Mouse (Mus musculus): Measurements from ENCODE around the gene Slc25a43.
A peak's percentile ranks its signal among the peaks of the same experiment; 100 is the strongest.
"Not testable (repeated sequence)": the region's sequence is repeated elsewhere in the genome, so short reads cannot be mapped to it uniquely, and the experiment has no call there.

Gene Slc25a43

DNA sequence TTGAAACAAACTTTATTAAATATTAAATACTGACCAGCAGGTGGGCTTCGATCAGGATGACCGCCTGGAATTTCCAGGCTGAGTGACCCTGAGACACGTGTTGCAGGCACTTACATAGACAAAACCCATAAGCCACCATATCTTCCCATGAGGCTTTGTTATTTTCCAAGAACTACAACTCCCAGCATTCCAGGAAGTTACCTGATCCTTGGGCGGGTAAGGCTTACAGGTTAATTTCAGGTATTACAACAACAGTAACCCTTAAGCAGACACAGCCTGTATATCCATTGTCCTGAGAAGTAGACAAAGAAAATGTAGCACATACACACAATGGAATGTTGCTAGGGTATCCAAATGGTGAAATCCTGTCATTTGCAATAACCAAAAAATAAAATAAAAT lies 45.9 kb downstream of the Slc25a43 start:
- no peak for DNase-seq (ENCODE audit: low spot score)

DNA sequence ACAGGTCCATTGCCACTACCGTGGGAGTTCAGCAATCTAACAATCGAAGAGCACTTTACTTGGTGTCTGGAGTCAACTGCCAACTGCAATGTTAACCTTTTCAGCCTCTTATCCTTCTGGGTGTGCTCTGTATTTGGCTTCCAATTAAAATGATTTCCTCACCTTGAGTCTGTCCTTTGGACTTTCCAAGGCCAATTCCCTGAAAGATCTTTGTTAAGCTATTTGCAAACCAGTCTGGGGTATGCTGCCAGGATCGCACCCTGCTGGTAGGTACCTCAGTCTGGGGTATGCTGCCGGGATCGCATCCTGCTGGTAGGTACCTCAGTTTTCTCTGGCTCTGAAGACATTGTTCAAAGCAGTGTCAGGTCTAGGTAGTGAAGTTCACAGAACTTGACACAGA lies 51.1 kb downstream of the Slc25a43 start:
- no peak for DNase-seq (ENCODE audit: low spot score)

DNA sequence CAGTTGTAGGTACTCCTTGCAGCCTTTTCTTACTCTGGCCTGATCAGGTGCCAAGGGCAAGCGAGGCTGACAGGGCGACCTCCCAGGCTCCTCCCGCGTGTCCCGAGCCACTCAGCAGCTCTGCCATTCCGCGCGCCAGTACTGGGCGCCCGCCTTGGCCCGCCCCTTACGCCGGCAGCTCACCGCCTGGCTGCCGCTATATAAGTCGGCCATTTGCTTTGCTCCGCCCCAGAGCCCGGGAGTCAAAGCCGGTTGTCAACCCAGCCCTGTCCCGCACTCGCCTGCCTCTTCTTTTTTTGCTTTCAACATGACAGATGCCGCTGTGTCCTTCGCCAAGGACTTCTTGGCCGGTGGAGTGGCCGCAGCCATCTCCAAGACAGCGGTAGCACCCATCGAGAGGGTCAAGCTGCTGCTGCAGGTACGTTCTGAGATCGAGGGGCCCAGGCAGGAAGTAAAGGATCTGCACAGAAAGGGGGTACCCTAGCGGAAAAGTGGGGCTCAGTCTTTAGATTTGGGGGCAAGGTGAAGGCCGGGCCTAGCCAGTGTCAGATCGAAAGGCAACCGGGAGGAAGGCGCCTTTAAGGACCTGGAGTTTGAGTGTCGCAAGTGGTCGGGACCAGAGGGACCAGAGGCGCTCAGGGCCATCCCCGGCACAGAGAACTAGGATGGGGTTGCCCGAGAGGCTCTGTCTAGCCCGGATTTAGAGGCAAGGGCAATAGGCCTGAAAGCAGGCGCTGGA lies 52.1 kb downstream of the Slc25a43 start, which contains the start of gene Slc25a5:
TSS of gene Slc25a5 (plus strand) at position 228 of the 739 bp plus-strand sequence.
- peak; percentile 25 for DNase-seq (ENCODE audit: low spot score)

DNA sequence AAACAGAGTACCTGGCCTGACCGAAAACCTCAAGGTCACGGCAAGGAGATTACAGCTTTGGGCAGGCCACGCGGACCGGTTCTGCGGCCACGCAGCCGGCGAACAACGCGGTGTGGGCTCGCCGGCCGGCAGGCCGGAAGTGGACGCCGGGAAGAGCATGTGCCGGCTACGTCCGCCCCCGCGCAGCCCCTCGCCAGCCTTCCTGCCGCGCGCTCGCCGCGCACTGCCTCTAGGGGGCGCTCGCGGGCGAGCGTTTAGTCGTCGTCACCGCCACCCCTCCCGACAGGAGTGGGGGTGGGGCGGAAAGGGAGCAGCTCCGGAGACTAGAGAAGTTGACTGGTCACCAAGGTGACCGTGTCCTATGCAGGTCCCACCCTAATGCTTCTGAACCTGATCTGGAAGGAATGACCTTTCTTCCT lies 52.7 kb downstream of the Slc25a43 start:
- peak; percentile 45 for DNase-seq (ENCODE audit: low spot score)

DNA sequence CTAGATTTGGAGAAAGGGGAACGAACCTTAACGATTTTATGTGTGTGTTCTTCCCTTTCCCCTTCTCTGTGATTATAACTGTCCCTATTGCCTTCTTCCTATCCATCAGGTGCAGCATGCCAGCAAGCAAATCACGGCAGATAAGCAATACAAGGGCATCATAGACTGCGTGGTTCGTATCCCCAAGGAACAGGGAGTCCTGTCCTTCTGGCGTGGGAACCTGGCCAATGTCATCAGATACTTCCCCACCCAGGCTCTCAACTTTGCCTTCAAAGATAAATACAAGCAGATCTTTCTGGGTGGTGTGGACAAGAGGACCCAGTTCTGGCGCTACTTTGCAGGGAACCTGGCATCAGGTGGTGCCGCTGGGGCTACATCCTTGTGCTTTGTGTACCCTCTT lies 53.3 kb downstream of the Slc25a43 start:
- not testable (repeated sequence) for DNase-seq (ENCODE audit: low spot score)

DNA sequence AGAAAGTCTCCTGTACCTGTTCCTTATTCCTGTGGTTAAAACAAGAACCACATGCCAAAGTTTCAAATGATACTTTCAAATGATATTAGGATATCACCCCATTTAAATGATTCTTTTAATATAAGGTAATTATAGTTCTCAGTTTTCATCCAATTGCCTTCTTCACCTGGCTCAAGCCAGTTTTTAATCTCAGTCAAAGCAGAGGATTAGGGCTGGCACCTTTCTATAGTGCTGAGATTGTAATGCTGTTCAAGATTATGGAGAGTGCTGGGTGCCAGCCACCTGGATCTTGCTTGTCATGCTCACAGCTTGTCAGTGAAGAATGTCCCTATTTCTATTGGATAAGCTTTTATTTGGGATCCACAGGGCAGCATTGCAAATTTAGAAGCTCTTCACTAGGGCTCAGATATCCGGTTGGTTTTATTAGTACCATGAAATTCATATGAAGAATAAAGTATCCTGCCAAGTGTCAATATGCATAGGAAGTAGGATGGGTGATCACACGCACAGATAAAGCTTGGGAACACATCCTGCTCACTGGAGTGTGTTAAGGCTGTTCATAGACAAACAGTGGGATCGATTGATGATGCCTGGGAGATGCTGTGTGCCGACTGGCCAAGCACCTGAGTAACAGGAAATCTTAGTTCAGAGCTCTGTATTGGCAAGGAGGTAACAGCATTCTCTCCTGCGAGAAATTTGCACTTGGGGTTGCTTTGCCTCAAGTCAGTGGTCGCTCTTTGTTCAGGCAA lies 55.8 kb downstream of the Slc25a43 start:
- no peak for DNase-seq (ENCODE audit: low spot score)

DNA sequence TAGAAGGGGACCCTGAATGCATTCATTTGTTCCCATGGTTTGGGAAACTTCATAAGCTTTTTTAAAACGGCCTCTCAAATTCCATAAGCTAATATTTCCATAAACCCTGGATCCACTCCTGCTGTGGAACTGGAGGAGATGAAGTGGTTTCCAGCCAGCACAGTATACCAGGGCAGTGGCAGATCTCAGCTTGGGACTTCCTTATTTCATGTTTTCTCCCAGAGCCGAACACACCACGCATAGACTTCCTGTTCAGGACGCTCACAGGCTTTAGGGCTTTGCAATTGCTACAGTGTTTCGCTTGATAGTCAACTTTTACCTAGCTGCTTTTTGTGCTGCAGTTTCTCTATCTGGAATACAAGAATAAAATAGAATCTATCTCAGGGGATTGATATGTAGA lies 59.7 kb downstream of the Slc25a43 start:
- no peak for DNase-seq (ENCODE audit: low spot score)

DNA sequence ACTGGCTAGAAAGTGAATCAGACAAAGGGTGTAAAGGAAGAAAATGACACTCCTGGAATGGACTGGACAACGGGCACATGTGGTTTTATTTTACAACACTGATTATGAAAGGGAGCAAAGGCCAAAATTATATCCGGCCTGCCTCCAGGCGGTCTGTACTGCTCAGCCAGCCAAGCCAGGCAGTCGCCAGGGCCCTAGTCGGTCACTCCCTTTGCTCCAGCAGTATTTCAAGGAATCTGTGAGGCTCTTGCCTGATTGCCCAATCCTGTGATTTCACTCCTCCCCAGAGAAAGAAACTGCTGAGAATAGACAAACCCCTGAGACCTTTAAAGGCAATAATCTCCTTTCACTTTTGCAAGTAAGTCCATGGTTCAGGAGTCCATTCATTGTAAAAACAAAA lies 60.7 kb downstream of the Slc25a43 start:
- DNase-seq (ENCODE audit: low spot score): no peak

DNA sequence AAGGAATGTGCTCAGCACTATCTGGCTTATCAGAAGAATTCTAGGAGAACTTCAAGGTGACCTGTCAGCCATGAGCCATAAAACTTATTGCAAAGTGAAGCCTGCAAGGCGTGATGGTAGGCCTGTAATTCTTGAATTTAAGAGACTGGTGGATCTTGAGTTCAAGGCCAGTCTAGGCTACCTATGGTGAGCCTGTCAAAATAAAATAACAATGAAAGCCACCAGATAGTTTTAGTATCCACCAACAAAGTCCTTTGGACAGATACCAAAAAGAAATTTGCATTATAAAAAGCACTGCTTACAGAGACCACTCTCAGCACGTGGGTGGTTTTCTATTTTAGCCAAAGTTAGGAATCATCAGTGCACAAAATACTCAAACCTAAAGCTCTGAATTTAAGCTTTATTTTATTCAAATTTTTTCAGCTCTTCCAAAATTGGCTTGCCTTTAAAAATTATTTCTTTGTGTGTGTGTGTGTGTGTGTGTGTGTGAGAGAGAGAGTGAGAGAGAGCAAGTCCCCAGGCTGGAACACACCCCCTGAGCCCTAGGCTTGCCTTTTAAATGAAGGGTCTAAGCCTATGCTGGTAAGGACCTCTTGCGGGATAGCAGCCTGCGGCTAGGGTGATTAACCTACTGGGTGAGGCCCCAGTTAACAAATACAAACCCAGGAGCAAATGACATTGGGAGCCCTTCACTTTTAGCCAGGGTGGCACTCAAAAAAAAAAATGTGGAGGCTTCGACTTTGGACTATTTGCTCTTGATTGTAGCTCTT lies 62.2 kb downstream of the Slc25a43 start:
- no peak for DNase-seq (ENCODE audit: low spot score)

DNA sequence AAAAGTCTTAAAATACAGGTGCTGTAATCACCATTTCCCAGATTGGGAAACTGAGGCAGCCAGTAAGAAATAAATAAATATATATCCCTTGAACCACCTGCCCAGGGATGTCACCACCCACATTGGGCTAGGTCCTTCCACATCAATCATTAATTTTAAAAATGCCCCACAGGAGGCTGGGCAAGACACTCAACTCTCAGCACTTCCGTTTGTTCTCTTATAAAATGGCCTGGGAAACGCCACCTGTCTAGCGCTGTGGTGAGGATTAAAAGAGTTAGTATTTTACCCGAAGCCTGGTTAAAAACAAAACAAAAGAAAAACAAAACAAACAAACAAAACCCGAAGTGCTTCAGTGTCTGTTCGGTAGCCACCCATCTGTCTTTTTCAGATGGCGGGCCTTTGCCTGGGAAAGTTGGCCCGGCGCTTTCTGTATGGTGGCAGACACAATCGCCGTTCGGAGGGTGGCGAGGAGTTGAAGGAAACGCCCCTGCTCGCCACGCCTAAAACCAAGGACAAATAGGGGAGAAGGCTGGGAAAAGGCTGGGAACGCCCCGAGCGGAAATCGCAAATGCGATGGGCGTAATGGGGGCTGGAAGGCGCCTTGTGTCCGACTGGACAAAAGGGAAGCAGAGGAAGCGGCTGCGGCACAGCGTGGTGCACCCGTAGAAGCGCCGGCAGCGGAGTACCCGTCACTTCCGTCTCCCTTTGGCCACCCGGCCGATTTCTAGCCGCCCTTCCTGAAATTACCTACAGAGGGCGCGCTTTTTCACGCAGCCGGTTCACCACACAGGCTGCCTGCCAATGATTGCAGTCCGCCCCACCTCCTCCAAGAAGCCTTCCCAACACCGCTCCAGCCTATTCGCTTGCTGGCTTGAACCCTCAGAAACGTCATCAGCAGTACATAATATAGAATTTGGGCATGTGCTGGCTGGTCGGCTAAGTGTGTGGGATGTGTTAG lies 64.2 kb downstream of the Slc25a43 start:
- DNase-seq (ENCODE audit: low spot score): peak; percentile 63

DNA sequence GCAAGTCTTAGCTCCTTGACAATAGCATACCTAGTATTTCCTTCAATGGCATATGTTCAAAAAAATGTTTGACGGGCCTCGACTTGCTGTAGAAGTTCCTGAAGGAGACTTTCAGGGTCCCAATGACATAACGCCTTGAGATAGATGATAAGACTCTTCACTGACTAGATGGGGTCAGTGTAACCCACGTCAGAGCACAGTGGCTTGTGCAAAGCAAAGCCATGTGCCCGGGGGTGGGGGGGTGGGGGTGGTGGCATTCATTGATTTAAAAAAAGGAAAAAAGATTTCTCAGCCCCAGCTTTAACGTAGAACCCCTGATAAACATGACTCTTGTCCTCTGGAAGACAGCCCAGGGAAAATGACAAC lies 64.8 kb downstream of the Slc25a43 start:
- DNase-seq (ENCODE audit: low spot score): no peak

DNA sequence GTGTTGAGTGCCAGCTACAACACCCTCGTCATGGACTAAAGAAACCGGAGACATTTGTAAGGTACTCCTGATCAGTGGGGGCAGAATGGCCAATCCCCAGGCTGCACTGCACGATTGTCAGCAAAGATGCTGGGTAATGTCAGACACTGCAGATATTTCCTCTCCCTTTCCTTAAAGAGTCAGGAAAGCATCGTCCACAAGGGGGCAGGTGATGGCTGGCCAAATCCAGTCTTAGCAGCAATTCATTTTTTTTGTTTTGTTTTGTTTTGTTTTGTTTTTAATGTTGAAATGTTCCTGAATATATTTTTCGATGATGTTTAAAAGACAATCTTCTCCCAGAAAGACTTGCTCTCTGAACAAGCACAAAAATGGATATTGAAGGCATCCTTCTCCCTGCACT lies 67.9 kb downstream of the Slc25a43 start:
- DNase-seq (ENCODE audit: low spot score): no peak

DNA sequence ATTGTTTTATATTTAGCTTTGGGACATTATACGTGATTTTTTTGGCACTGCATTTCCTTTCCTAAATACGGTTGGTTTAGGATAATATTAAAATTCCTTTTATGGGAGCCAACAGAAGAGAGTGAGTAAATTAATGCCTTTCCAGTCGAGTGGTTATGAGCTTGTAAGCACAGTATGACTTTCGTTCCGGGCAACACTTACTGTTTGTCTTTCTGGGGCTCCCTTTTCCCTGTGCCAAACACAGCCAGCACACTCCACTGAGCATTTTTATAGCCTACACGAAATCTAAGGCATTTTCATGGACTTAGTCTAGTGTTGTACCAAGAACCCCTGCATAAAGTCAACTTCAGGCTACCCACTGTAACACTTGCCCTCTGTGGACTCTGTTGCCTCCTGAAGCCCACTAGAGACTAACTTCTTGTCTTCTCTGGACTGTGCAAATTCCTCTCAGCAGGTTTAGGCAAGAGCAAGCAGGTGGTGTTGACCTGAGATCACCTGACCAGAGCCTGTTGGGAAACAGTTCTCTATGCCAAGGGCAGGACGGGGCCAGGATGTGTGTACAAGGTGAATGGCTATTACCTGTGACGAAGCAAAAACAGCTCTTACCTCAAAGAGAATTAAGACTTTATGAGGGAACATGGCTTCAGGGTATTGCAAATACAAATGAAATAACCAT lies 70.8 kb downstream of the Slc25a43 start:
- no peak for DNase-seq (ENCODE audit: low spot score)

DNA sequence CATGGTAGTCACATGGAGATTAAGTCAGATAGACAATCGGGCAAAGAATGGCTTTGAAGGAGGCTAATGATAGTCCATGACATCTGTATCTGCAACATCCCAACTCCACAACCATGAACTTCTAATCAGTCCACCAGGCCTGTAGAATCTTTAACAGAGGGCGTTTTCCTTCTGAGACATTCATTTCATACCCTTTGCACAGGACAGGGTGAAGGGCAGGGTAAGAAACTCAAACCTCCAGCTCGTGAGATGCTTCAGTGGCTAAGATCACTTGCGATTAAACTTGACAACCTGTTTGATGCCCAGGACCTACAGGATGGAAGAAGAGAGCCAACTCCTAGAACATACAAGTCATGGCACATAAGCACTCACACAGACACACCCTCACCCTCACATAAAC lies 71.6 kb downstream of the Slc25a43 start:
- no peak for DNase-seq (ENCODE audit: low spot score)

DNA sequence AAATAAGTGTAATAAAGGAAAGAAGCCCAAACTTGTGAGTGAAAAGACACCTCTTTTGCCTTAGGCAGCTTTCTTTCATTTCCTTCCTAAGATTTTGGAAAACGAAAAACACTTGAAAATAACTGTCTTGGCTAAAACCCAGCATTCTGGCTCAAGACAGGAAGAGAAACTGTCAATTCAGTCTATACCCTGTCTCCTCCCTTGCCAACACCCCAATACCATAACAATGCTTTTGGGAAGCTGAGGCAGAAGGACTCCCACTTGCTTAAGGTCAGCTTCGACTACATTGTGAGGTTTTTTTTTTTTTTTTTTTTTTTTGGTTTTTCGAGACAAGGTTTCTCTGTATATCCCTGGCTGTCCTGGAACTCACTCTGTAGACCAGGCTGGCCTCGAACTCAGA lies 72.0 kb downstream of the Slc25a43 start:
- no peak for DNase-seq (ENCODE audit: low spot score)

DNA sequence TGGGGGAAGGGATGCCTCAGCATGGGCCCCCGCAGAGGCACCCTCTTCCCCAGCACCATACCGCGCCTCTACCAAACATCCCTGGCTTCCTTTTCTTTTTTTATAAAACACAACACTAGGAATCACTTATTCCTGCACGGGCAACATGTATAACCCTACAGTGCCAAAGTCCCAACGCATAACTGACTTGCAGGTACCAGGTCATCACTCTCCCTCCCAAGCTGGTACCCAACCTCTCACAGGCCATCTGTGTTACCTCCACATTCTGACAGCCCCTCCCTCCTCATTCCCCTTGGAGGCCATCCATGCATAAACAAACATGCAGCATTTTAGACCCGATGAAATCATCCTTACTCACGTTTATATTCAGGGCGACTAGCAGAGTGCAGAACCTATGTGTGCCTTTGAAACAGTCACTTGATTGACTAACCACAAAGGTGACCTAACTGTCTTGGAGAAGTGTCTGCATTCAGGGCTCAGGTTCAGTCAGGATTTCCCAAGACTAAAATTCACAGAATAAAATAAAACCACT lies 73.0 kb downstream of the Slc25a43 start:
- no peak for DNase-seq (ENCODE audit: low spot score)

DNA sequence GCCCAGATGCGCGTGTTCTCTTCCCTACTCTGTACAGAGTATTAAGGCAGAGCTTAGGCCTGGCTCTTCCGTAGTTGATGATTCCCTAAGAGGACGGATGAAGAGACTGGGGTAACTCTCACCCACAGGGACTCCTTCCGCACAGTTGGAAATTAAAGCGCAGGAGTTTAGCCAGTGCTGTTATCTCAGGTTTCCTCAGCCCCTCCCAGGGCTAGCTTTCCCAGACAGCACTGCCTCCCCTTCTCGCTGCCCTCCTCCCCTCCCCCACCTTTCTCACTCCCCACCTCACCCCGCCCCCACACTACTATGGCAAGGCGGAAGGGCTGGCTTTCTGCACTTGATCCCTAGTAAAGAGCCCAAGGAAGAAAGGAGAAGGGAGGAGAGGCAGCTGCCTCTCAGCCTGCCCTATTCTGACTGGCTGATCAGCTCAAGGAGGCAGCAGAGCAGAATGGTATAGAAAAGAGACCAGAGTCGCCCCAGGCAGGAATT lies 73.5 kb downstream of the Slc25a43 start:
- no peak for DNase-seq (ENCODE audit: low spot score)

DNA sequence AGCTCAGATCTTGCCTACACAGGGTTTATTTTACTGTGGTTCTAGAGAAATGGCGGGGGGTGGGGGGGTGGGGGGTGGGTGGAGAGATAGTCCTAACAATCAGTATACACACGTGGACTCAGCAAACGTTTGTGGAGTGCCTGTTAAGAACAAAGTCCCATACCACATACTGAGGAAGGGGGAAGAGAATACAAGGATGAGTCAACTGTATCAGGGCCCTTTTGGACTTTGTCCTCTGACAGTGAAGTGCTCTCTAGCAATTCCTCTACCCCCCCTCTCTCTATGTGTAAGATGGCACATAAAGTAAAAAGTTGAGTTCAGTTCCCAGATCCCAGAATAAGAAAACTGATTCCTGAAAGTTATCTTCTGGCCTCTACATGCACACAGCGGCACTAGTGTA lies 76.1 kb downstream of the Slc25a43 start:
- DNase-seq (ENCODE audit: low spot score): no peak

DNA sequence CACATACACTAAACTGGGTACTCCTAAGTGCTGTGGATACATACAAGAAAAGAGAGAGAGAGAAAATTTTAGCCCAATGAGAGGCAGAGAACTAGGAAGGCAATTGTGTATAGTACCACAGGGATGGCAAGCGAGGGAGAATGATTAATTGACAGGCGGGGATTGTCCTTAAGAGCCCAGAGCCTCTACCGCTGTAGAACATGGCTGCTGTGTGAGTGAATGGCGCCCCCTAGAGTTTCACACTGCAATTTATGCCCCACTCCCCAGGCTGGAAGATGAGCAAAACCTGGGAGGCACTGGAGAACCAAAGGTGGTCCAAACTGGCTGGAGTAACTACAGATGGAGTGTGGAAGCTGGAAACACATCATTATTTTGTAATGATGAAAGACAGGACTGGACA lies 76.7 kb downstream of the Slc25a43 start:
- no peak for DNase-seq (ENCODE audit: low spot score)

DNA sequence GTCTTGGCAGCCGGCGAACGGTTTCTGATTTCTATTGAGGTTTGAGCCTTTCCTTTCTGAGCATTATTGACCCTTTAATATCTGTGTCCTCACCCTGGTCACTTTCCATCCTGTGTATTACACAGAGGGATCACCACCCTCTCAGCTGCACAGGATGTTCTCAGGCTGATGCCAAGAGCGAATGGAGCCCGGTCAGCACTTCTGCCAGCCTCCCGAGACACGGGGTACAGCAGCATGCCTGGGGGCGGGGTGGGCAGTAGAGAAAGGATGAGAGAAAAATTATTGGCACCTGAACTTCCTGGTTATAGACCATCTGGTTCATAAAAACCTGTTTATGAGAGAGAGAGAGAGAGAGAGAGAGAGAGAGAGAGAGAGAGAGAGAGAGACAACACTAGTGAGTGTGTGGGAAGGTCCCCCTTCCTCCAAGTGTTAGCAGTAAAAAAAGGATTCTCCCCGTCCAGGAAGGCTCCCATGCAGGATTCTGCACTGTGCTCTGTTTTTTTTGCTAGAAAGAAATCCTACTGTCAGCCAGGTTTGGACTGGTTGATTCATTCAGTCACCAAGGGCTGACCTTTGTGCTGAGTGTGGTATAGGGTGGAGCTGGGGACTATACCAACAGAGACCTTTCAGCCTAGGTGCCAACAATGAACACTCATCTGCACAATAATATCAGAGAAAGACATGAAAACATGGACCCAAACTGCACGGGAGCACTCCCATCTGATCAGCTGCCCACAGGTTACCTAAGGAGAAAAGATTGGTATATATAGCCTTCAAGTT lies 80.7 kb downstream of the Slc25a43 start:
- no peak for DNase-seq (ENCODE audit: low spot score)
